Mouse (Mus musculus): ENCODE measurements at regions not wholly inside any gene's neighbourhood (a gene's known extent, or its start where the extent isn't known, plus 50 kb on each side); places are given as distances from the start of the nearest gene placed in this dataset.
"Not testable (repeated sequence)": the region's sequence is repeated elsewhere in the genome, so short reads cannot be mapped to it uniquely, and the experiment has no call there.

- CTCF ChIA-PET = no interaction called here
These were observed 134.8 kb upstream of the Bcor start for GRCm38 (mm10) chrX:12294941-12295340.

- CTCF ChIA-PET = no interaction called here
These were observed 136.3 kb upstream of the Bcor start for GRCm38 (mm10) chrX:12296264-12297053.

- CTCF ChIA-PET = no interaction called here
These were observed 138.5 kb upstream of the Bcor start for GRCm38 (mm10) chrX:12298609-12299008.

- CTCF ChIA-PET = no interaction called here
These were observed 139.1 kb upstream of the Bcor start for GRCm38 (mm10) chrX:12299236-12299635.

- CTCF ChIA-PET = no interaction called here
These were observed 144.5 kb upstream of the Bcor start for GRCm38 (mm10) chrX:12304678-12305077.

- CTCF ChIA-PET = no interaction called here
These were observed 146.8 kb upstream of the Bcor start for GRCm38 (mm10) chrX:12306940-12307339.

GRCm38 (mm10) chrX:12312534-12312933 is 152.4 kb upstream of the Bcor start:
- CTCF ChIA-PET = no interaction called here

GRCm38 (mm10) chrX:12315658-12316057 is 155.5 kb upstream of the Bcor start:
- CTCF ChIA-PET = no interaction called here

GRCm38 (mm10) chrX:12317488-12317887 is 157.3 kb upstream of the Bcor start:
- CTCF ChIA-PET = not testable (repeated sequence)

GRCm38 (mm10) chrX:12318848-12319651 is 158.9 kb upstream of the Bcor start:
- CTCF ChIA-PET = no interaction called here

- CTCF ChIA-PET = no interaction called here
These were observed 162.3 kb upstream of the Bcor start for GRCm38 (mm10) chrX:12322453-12322852.

GRCm38 (mm10) chrX:12323268-12323667 is 163.1 kb upstream of the Bcor start:
- CTCF ChIA-PET = no interaction called here

- CTCF ChIA-PET = no interaction called here
These were observed 163.7 kb upstream of the Bcor start for GRCm38 (mm10) chrX:12323812-12324211.

- CTCF ChIA-PET = no interaction called here
These were observed 167.3 kb upstream of the Bcor start for GRCm38 (mm10) chrX:12327464-12327863.

- CTCF ChIA-PET = no interaction called here
These were observed 180.4 kb upstream of the Bcor start for GRCm38 (mm10) chrX:12340561-12340960.

- CTCF ChIA-PET = no interaction called here
These were observed 181.3 kb upstream of the Bcor start for GRCm38 (mm10) chrX:12341356-12341965.

GRCm38 (mm10) chrX:12344805-12345555 is 184.8 kb upstream of the Bcor start:
- CTCF ChIA-PET = no interaction called here

- CTCF ChIA-PET = no interaction called here
These were observed 186.7 kb upstream of the Bcor start for GRCm38 (mm10) chrX:12346856-12347255.

- CTCF ChIA-PET = no interaction called here
These were observed 188.0 kb upstream of the Bcor start for GRCm38 (mm10) chrX:12348117-12348516.

GRCm38 (mm10) chrX:12354875-12355274 is 194.7 kb upstream of the Bcor start:
- CTCF ChIA-PET = no interaction called here

- CTCF ChIA-PET = no interaction called here
These were observed 197.9 kb upstream of the Bcor start for GRCm38 (mm10) chrX:12358026-12358425.
